Mouse (Mus musculus) liver, adult 2 months (tissue): ENCODE results near the gene Camkk1.

Experiments
- CTCF ChIP-seq: fragments of 200-500 bp; IDR thresholded peaks from 2 replicates; pipeline ENCODE4 v1.5.1; 2011; ENCODE audit warnings: low read depth, low read length, control low read depth
- POLR2A ChIP-seq: fragments of 200-500 bp; IDR thresholded peaks from 2 replicates; pipeline ENCODE4 v1.6.1; 2011; ENCODE audit warnings: low read length, control low read depth; ENCODE audit not compliant: insufficient read depth; ENCODE audit errors: extremely low read depth

GRCm38 (mm10) chr11:73085391-73085790 is 66.6 kb downstream of the Camkk1 start:
- TF ChIP-seq CTCF (no peak), POLR2A (no peak)
